Mouse (Mus musculus): ENCODE measurements at regions not wholly inside any gene's neighbourhood (a gene's known extent, or its start where the extent isn't known, plus 50 kb on each side); places are given as distances from the start of the nearest gene placed in this dataset.

DNA sequence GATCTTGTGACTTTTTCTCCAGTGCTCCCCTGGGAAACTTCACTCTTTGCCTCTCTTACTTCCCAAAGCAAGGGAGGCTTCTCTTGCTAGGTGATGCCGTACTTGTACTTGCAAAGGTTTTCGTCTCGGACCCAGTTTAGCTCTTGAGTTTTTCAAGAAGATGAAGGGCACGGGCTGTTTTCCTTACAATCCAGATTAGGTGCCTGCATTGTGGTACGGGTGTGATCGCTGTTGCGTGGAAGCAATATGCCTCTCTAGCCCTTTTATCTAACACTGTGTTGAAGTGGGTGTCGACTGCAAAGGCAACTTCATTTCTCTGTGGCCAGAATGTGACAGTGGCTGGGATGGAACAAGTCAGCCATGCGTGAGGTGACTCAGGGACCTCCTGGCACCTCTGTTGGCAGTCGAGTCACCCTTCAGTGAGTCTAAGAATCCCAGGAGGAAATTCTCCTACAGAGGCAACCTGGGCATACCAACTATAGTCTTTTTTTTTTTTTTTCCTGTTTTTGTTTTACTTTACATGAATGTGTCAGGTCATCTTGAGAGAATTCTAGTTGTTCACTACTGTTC lies 138.7 kb upstream of the Dnajc19 start:
- WGBS, result 62% methylated on average over 10 of the region's 10 CpGs
- H3K36me3 ChIP-seq (ENCODE audit: control insufficient read depth, insufficient read depth, low read length), result no peaks in the 10 kb centered on the region
- no peak overlapping the region for H3K9ac ChIP-seq (ENCODE audit: low read depth, low read length)
- H3K9me3 ChIP-seq (replicated peaks; ENCODE audit: control insufficient read depth, low read length, poor library complexity, severe bottlenecking), result 0 out of 2 replicates have a peak, but pooled peaks cover 2% of the 10 kb centered on the region
- no peaks in the 10 kb centered on the region for H3K4me1 ChIP-seq (ENCODE audit: control insufficient read depth, insufficient read depth, low read length)
- H3K27me3 ChIP-seq (ENCODE audit: control insufficient read depth, insufficient read depth, low read depth, low read length), result no peaks in the 10 kb centered on the region
- H3K4me3 ChIP-seq (ENCODE audit: low read depth, low read length), result no peak overlapping the region
- no peak for ATAC-seq
- no peak overlapping the region for H3K4me2 ChIP-seq (ENCODE audit: low read length)
- no peak overlapping the region for H3K27ac ChIP-seq (ENCODE audit: low read length)

DNA sequence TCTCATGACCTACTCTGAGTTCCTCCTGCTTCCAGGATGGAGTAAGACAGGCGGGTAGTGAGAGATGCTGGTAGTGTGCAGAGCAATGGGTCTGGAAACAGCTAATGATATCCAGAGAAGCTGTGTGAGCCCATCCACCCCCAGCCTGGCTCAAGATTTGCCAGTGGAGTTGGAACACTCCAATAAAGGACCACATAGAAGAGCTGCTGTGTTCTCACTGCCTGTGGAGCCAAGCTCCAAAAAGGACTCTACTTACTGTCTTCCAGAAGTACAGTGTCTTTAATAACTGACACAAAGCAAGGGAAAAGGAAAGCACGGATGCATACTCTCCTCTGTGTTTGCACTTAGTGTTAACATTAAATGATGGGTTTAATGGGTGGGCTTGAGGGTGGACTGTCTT lies 138.0 kb upstream of the Dnajc19 start:
- Histone ChIP-seq H3K4me1 (ENCODE audit: control insufficient read depth, insufficient read depth, low read length) (no peaks in the 10 kb centered on the region), H3K4me3 (ENCODE audit: low read depth, low read length) (no peak overlapping the region), H3K4me2 (ENCODE audit: low read length) (no peak overlapping the region), H3K9ac (ENCODE audit: low read depth, low read length) (no peak overlapping the region), H3K27ac (ENCODE audit: low read length) (no peak overlapping the region), H3K36me3 (ENCODE audit: control insufficient read depth, insufficient read depth, low read length) (no peaks in the 10 kb centered on the region), H3K9me3 (replicated peaks; ENCODE audit: control insufficient read depth, low read length, poor library complexity, severe bottlenecking) (0 out of 2 replicates have a peak, but pooled peaks cover 2% of the 10 kb centered on the region), H3K27me3 (ENCODE audit: control insufficient read depth, insufficient read depth, low read depth, low read length) (no peaks in the 10 kb centered on the region)
- no peak for ATAC-seq
- WGBS, result 92% methylated on average over 2 of the region's 2 CpGs

DNA sequence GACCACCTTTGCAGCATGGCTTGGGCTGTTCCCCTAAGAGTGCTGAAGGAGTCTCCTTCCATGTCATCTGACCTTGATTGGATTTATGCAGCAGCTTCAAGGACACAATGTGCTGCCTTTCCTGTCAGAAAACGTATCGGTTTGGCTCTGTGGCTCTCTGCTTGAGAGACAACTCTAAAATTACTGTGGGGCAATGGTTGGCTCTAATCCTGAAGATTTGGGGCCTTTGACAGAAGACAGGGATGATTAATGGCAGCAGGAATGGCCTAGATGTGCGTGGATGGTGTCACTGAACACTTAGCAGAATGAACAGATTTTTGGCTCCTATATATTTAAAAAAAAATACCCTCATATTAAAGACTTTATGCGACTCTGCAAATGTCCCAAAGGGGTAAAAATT lies 136.8 kb upstream of the Dnajc19 start:
- no peak overlapping the region for H3K4me2 ChIP-seq (ENCODE audit: low read length)
- H3K27me3 ChIP-seq (ENCODE audit: control insufficient read depth, insufficient read depth, low read depth, low read length), result no peaks in the 10 kb centered on the region
- no peaks in the 10 kb centered on the region for H3K9me3 ChIP-seq (replicated peaks; ENCODE audit: control insufficient read depth, low read length, poor library complexity, severe bottlenecking)
- no peak for ATAC-seq
- no peak overlapping the region for H3K27ac ChIP-seq (ENCODE audit: low read length)
- no peaks in the 10 kb centered on the region for H3K36me3 ChIP-seq (ENCODE audit: control insufficient read depth, insufficient read depth, low read length)
- no peak overlapping the region for H3K4me3 ChIP-seq (ENCODE audit: low read depth, low read length)
- no peak overlapping the region for H3K9ac ChIP-seq (ENCODE audit: low read depth, low read length)
- WGBS, result 85% methylated on average over 4 of the region's 4 CpGs
- H3K4me1 ChIP-seq (ENCODE audit: control insufficient read depth, insufficient read depth, low read length), result no peaks in the 10 kb centered on the region

DNA sequence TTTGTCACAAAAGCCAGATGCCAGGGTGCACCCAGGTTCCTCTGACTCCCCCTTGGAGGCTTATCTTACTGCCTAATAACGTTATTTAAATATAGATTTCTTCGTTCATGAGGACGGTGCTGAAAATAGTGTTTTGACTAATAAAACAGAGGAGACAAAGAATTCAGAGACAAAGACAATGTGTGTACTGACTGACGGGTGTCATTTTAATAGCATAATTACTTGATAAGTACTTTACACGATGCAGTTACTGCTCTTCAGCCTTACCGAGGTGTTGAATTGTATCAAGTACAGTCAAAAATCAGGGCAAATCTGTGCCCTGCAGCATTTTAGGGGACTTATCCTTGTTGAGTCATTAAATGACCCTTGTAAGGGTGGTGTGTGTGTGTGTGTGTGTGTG lies 133.1 kb upstream of the Dnajc19 start:
- Histone ChIP-seq H3K4me1 (ENCODE audit: control insufficient read depth, insufficient read depth, low read length) (no peaks in the 10 kb centered on the region), H3K27me3 (ENCODE audit: control insufficient read depth, insufficient read depth, low read depth, low read length) (no peaks in the 10 kb centered on the region), H3K27ac (ENCODE audit: low read length) (no peak overlapping the region), H3K36me3 (ENCODE audit: control insufficient read depth, insufficient read depth, low read length) (no peaks in the 10 kb centered on the region), H3K4me2 (ENCODE audit: low read length) (no peak overlapping the region), H3K9me3 (replicated peaks; ENCODE audit: control insufficient read depth, low read length, poor library complexity, severe bottlenecking) (no peaks in the 10 kb centered on the region), H3K4me3 (ENCODE audit: low read depth, low read length) (no peak overlapping the region), H3K9ac (ENCODE audit: low read depth, low read length) (no peak overlapping the region)
- 84% methylated on average over 6 of the region's 6 CpGs for WGBS
- ATAC-seq, result no peak

DNA sequence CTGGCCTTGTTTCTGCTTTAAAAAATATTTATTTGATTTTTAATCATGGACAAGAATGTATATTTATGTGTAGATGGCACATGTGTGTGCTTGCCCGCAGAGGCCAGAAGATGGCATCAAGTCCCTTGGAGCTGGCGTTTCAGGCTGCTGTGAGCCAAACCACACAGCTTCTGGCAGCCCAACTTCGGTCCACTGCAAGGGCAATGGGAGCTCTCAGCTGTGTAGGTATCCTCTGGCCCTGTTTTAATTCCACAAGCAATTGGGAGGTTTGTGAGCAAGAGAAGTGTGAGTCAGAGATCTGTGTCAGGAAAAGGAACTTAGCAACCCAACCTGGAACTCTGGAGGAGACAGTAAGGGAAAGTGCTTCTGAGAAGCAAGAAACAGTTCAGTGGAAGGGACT lies 125.3 kb upstream of the Dnajc19 start:
- Histone ChIP-seq H3K4me2 (ENCODE audit: low read length) (no peak overlapping the region), H3K9ac (ENCODE audit: low read depth, low read length) (no peak overlapping the region), H3K4me3 (ENCODE audit: low read depth, low read length) (no peak overlapping the region), H3K27me3 (ENCODE audit: control insufficient read depth, insufficient read depth, low read depth, low read length) (no peaks in the 10 kb centered on the region), H3K36me3 (ENCODE audit: control insufficient read depth, insufficient read depth, low read length) (no peaks in the 10 kb centered on the region), H3K27ac (ENCODE audit: low read length) (no peak overlapping the region), H3K9me3 (replicated peaks; ENCODE audit: control insufficient read depth, low read length, poor library complexity, severe bottlenecking) (no peaks in the 10 kb centered on the region), H3K4me1 (ENCODE audit: control insufficient read depth, insufficient read depth, low read length) (no peaks in the 10 kb centered on the region)
- no peak for ATAC-seq
- WGBS, result 94% methylated on average over 3 of the region's 3 CpGs

DNA sequence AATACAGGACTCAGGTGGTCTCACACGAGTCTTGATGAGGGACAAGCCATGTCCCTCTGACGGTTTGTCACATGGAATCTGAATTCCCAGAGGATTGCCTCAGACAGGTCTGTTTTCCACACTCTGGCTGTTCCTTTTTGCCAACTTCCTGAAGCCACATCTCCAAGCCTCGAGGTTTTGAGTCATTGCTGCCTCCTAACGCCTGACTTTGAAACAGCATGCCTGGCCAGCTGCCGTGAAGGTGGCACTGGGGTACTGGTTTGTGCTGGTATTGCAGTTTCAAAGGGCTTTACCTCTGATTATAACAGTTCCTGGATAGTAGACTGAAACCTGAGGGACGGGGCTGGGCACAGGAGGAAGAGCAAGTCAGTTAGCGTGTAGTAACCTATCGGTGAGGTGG lies 117.1 kb upstream of the Dnajc19 start:
- H3K4me1 ChIP-seq (ENCODE audit: control insufficient read depth, insufficient read depth, low read length), result peaks cover 6% of the 10 kb centered on the region
- H3K4me3 ChIP-seq (ENCODE audit: low read depth, low read length), result peak overlapping the region; percentile 20; the same call in 1 of the 2 replicates
- no peak overlapping the region for H3K9ac ChIP-seq (ENCODE audit: low read depth, low read length)
- WGBS, result 37% methylated on average over 8 of the region's 8 CpGs
- H3K4me2 ChIP-seq (ENCODE audit: low read length), result peak overlapping the region; percentile 18; the same call in 1 of the 2 replicates
- no peak overlapping the region for H3K27ac ChIP-seq (ENCODE audit: low read length)
- 0 out of 2 replicates have a peak, but pooled peaks have one; percentile 29 for ATAC-seq
- H3K36me3 ChIP-seq (ENCODE audit: control insufficient read depth, insufficient read depth, low read length), result no peaks in the 10 kb centered on the region
- peaks cover 6% of the 10 kb centered on the region; the same call in 1 of the 2 replicates for H3K27me3 ChIP-seq (ENCODE audit: control insufficient read depth, insufficient read depth, low read depth, low read length)
- no peaks in the 10 kb centered on the region for H3K9me3 ChIP-seq (replicated peaks; ENCODE audit: control insufficient read depth, low read length, poor library complexity, severe bottlenecking)

DNA sequence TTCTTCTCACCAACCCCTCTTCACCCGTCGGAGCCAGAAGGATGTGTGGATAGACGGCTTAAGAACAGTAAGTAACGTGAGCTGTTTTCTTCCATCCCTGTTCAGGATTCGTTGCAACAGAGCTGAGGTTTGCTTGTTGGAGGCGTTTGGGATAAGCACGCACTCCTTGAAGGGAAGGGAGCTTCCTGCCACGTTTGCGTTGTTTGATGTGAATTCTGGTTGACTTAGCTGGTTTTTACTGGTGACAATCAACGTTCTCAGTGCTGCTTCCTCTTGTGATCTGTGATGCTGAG lies 116.0 kb upstream of the Dnajc19 start:
- Histone ChIP-seq H3K9me3 (replicated peaks; ENCODE audit: control insufficient read depth, low read length, poor library complexity, severe bottlenecking) (no peaks in the 10 kb centered on the region), H3K4me2 (ENCODE audit: low read length) (peak overlapping the region; percentile 27; the same call in 1 of the 2 replicates), H3K4me1 (ENCODE audit: control insufficient read depth, insufficient read depth, low read length) (peaks cover 6% of the 10 kb centered on the region), H3K9ac (ENCODE audit: low read depth, low read length) (no peak overlapping the region), H3K36me3 (ENCODE audit: control insufficient read depth, insufficient read depth, low read length) (no peaks in the 10 kb centered on the region), H3K27ac (ENCODE audit: low read length) (no peak overlapping the region), H3K27me3 (ENCODE audit: control insufficient read depth, insufficient read depth, low read depth, low read length) (peaks cover 6% of the 10 kb centered on the region; the same call in 1 of the 2 replicates), H3K4me3 (ENCODE audit: low read depth, low read length) (peak overlapping the region; percentile 23; the same call in 1 of the 2 replicates)
- ATAC-seq, result no peak
- 15% methylated on average over 10 of the region's 10 CpGs for WGBS

DNA sequence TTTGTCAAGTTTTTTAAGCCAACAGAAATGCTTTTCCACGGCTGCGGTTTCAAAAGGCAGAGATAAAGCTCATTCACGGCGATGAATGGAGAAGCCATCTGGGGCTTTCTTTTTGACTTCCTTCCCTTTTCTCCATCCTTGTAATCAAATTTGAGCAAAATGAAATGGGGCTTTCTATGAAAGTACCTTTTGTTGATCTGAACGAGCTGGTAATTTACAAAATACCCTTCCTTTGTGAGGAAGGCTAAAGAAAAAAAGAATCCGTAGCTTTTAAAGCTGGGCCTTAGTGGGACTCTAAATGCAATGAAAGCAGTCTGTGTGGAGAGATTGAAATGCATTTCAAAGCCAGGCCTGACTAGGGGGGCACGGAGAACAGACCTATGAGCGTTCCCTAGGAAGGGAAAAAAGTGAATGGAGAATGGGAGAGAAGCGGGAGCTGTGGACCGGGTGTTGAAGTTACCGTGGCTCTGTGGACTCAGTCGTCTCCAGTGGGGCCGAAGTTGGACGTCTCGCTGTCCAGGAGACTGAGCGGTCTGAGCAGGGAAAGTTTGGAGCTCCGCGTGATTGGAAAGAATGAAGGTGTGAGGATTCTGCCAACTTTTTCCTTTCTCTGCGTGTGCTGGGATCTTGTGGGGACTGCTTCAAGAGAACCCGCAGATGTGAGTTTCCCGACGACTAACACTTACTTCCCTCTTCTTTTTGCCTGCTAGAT lies 115.5 kb upstream of the Dnajc19 start:
- Histone ChIP-seq H3K9ac (ENCODE audit: low read depth, low read length) (no peak overlapping the region), H3K4me2 (ENCODE audit: low read length) (peak overlapping the region; percentile 27), H3K4me1 (ENCODE audit: control insufficient read depth, insufficient read depth, low read length) (peaks cover 6% of the 10 kb centered on the region), H3K27me3 (ENCODE audit: control insufficient read depth, insufficient read depth, low read depth, low read length) (peaks cover 6% of the 10 kb centered on the region; the same call in 1 of the 2 replicates), H3K9me3 (replicated peaks; ENCODE audit: control insufficient read depth, low read length, poor library complexity, severe bottlenecking) (no peaks in the 10 kb centered on the region), H3K27ac (ENCODE audit: low read length) (peak overlapping the region; percentile 58), H3K36me3 (ENCODE audit: control insufficient read depth, insufficient read depth, low read length) (no peaks in the 10 kb centered on the region), H3K4me3 (ENCODE audit: low read depth, low read length) (peak overlapping the region; percentile 23)
- 17% methylated on average over 22 of the region's 22 CpGs for WGBS
- ATAC-seq, result 0 out of 2 replicates have a peak, but pooled peaks have one; percentile 40

DNA sequence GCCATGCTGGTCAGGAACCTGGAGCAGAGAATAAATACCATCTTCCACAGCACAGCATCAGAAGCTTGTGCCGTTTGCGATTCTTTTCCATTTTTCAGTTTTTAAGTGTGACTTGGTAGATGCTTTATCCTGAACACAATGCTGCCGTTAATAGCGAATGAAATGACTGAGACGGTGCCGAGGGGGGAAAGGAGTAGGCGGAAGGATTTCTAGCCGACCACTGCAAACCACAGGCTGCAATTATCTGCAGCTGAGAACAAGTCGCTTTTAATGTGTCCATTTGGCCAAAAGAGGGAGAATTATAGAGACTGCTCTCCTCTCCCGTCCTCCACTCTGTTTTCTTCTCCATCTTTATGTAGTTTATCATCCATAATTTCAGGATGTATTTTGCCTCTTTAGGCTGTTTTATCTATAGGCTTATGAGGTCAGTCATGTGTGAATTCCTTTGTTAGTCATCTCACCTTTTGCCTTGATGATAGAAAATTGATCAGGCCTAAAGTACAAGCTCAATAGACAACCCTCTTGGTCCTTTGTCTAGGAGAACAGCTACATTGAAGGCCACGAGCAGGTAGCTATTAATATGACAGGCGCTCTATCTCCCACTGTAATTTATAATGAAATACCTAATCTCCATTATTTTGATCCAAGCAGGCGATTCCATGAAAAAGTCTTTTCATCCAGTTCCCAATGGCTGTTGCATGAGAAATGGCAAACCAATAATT lies 114.8 kb upstream of the Dnajc19 start:
- Histone ChIP-seq H3K4me2 (ENCODE audit: low read length) (peak overlapping the region; percentile 27), H3K36me3 (ENCODE audit: control insufficient read depth, insufficient read depth, low read length) (no peaks in the 10 kb centered on the region), H3K4me1 (ENCODE audit: control insufficient read depth, insufficient read depth, low read length) (peaks cover 6% of the 10 kb centered on the region), H3K9me3 (replicated peaks; ENCODE audit: control insufficient read depth, low read length, poor library complexity, severe bottlenecking) (no peaks in the 10 kb centered on the region), H3K9ac (ENCODE audit: low read depth, low read length) (no peak overlapping the region), H3K27ac (ENCODE audit: low read length) (peak overlapping the region; percentile 53), H3K27me3 (ENCODE audit: control insufficient read depth, insufficient read depth, low read depth, low read length) (peaks cover 6% of the 10 kb centered on the region; the same call in 1 of the 2 replicates), H3K4me3 (ENCODE audit: low read depth, low read length) (no peak overlapping the region)
- 23% methylated on average over 13 of the region's 13 CpGs for WGBS
- ATAC-seq, result peak; percentile 60

All from midbrain, embryonic 16.5 days (tissue).